Mouse (Mus musculus): ENCODE measurements around the gene Rpl26. TPM values are rescaled to one million over a fixed set of nuclear protein-coding genes. Genes with fewer than 3 reads are reported as not detected.
A peak's percentile ranks its signal among the peaks of the same experiment; 100 is the strongest.

Gene Rpl26
- polyA plus RNA-seq, 1 experiment, result 4,511 TPM

GRCm38 (mm10) chr11:68871277-68871676, 30.1 kb upstream of the Rpl26 start:
- Histone ChIP-seq H3K36me3 (ENCODE audit: control insufficient read depth, insufficient read depth, low read length, poor library complexity, severe bottlenecking) (no peaks in the 10 kb centered on the region), H3K27me3 (ENCODE audit: control insufficient read depth, insufficient read depth, low read length, poor library complexity, severe bottlenecking) (no peaks in the 10 kb centered on the region), H3K4me3 (ENCODE audit: low read depth, low read length) (no peak overlapping the region), H3K9ac (ENCODE audit: low read depth, poor library complexity, severe bottlenecking) (no peak overlapping the region), H3K4me1 (ENCODE audit: control insufficient read depth, insufficient read depth, low read length) (peaks cover 3% of the 10 kb centered on the region), H3K9me3 (replicated peaks; ENCODE audit: control insufficient read depth, insufficient read depth, low read length, poor library complexity, severe bottlenecking) (no peaks in the 10 kb centered on the region), H3K27ac (ENCODE audit: insufficient read depth, low read length) (no peak overlapping the region)
- TF ChIP-seq EP300 (IDR thresholded peaks at IDR 0.05; ENCODE audit: insufficient read depth, low read depth, low read length), result no peak
- TF ChIP-seq POLR2A (IDR thresholded peaks at IDR 0.05; ENCODE audit: insufficient read depth, low read length), result no peak
- no peak for TF ChIP-seq CTCF (IDR thresholded peaks at IDR 0.05; ENCODE audit: low read depth, low read length)

DNA sequence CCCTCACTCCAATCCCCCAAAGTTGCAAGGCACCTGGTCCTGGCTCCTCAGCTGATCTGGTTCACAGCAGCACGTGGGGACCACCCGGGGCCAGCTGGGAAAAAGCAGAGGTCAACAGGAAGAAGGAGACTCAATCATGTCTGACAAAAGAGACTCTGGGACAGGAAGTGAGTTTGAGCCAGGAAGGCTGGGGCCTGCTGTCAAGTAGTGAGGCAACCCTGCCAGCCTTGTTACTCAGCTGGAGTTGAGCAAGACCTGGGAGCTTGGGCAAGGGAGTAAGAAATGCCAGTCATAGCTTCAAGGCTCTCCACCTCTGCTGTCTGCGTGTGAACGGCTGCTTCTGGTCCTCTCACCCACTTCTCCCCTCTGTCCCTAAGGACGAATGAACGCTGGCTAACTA, 29.6 kb upstream of the Rpl26 start, which contains the start of gene Ndel1:
Gene Ndel1 (minus strand): TSS at position 111 of the 400 bp plus-strand sequence.
- Histone ChIP-seq H3K4me3 (ENCODE audit: low read depth, low read length) (no peak within 1 kb of the TSS), H3K4me1 (ENCODE audit: control insufficient read depth, insufficient read depth, low read length) (peaks cover 3% of the 10 kb centered on the region), H3K27ac (ENCODE audit: insufficient read depth, low read length) (no peak within 1 kb of the TSS), H3K9me3 (replicated peaks; ENCODE audit: control insufficient read depth, insufficient read depth, low read length, poor library complexity, severe bottlenecking) (no peaks in the 10 kb centered on the region), H3K36me3 (ENCODE audit: control insufficient read depth, insufficient read depth, low read length, poor library complexity, severe bottlenecking) (no peaks in the 10 kb centered on the region), H3K9ac (ENCODE audit: low read depth, poor library complexity, severe bottlenecking) (no peak within 1 kb of the TSS), H3K27me3 (ENCODE audit: control insufficient read depth, insufficient read depth, low read length, poor library complexity, severe bottlenecking) (no peaks in the 10 kb centered on the region)
- no peak for TF ChIP-seq CTCF (IDR thresholded peaks at IDR 0.05; ENCODE audit: low read depth, low read length)
- no peak for TF ChIP-seq POLR2A (IDR thresholded peaks at IDR 0.05; ENCODE audit: insufficient read depth, low read length)
- no peak for TF ChIP-seq EP300 (IDR thresholded peaks at IDR 0.05; ENCODE audit: insufficient read depth, low read depth, low read length)

DNA sequence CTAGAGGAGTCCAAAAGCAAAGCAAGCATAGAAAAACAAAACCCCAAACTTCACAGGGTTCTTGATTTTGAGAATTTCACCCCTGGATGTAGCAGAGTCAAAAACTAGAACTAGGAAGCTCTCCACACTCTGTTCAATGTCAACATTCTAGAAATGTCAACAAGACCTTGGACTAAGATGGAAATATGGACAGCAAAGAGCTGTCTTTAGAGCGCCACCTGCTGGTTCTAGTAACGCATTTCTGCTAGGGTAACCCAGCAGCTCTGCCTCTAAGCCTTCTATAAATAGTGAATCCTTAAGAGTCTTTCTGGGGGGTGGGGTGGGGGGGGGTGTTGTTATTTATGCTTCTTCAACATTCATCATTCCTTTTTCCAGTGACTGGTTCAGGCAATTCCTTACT, 26.5 kb upstream of the Rpl26 start:
- no peaks in the 10 kb centered on the region for H3K9me3 ChIP-seq (replicated peaks; ENCODE audit: control insufficient read depth, insufficient read depth, low read length, poor library complexity, severe bottlenecking)
- TF ChIP-seq POLR2A (IDR thresholded peaks at IDR 0.05; ENCODE audit: insufficient read depth, low read length), result no peak
- TF ChIP-seq CTCF (IDR thresholded peaks at IDR 0.05; ENCODE audit: low read depth, low read length), result no peak
- no peak for TF ChIP-seq EP300 (IDR thresholded peaks at IDR 0.05; ENCODE audit: insufficient read depth, low read depth, low read length)
- no peaks in the 10 kb centered on the region for H3K27me3 ChIP-seq (ENCODE audit: control insufficient read depth, insufficient read depth, low read length, poor library complexity, severe bottlenecking)
- no peak overlapping the region for H3K4me3 ChIP-seq (ENCODE audit: low read depth, low read length)
- no peak overlapping the region for H3K9ac ChIP-seq (ENCODE audit: low read depth, poor library complexity, severe bottlenecking)
- peaks cover 3% of the 10 kb centered on the region for H3K4me1 ChIP-seq (ENCODE audit: control insufficient read depth, insufficient read depth, low read length)
- no peaks in the 10 kb centered on the region for H3K36me3 ChIP-seq (ENCODE audit: control insufficient read depth, insufficient read depth, low read length, poor library complexity, severe bottlenecking)
- no peak overlapping the region for H3K27ac ChIP-seq (ENCODE audit: insufficient read depth, low read length)

GRCm38 (mm10) chr11:68878811-68879210, 22.6 kb upstream of the Rpl26 start:
- Histone ChIP-seq H3K9ac (ENCODE audit: low read depth, poor library complexity, severe bottlenecking) (no peak overlapping the region), H3K27ac (ENCODE audit: insufficient read depth, low read length) (no peak overlapping the region), H3K4me1 (ENCODE audit: control insufficient read depth, insufficient read depth, low read length) (no peaks in the 10 kb centered on the region), H3K4me3 (ENCODE audit: low read depth, low read length) (no peak overlapping the region), H3K9me3 (replicated peaks; ENCODE audit: control insufficient read depth, insufficient read depth, low read length, poor library complexity, severe bottlenecking) (no peaks in the 10 kb centered on the region), H3K36me3 (ENCODE audit: control insufficient read depth, insufficient read depth, low read length, poor library complexity, severe bottlenecking) (no peaks in the 10 kb centered on the region), H3K27me3 (ENCODE audit: control insufficient read depth, insufficient read depth, low read length, poor library complexity, severe bottlenecking) (no peaks in the 10 kb centered on the region)
- no peak for TF ChIP-seq EP300 (IDR thresholded peaks at IDR 0.05; ENCODE audit: insufficient read depth, low read depth, low read length)
- no peak for TF ChIP-seq POLR2A (IDR thresholded peaks at IDR 0.05; ENCODE audit: insufficient read depth, low read length)
- TF ChIP-seq CTCF (IDR thresholded peaks at IDR 0.05; ENCODE audit: low read depth, low read length), result no peak

GRCm38 (mm10) chr11:68882107-68882506, 19.3 kb upstream of the Rpl26 start:
- Histone ChIP-seq H3K9ac (ENCODE audit: low read depth, poor library complexity, severe bottlenecking) (no peak overlapping the region), H3K9me3 (replicated peaks; ENCODE audit: control insufficient read depth, insufficient read depth, low read length, poor library complexity, severe bottlenecking) (no peaks in the 10 kb centered on the region), H3K4me1 (ENCODE audit: control insufficient read depth, insufficient read depth, low read length) (no peaks in the 10 kb centered on the region), H3K27ac (ENCODE audit: insufficient read depth, low read length) (peak overlapping the region; percentile 2; the same call in 1 of the 2 replicates), H3K4me3 (ENCODE audit: low read depth, low read length) (peak overlapping the region; percentile 0; the same call in 1 of the 2 replicates), H3K36me3 (ENCODE audit: control insufficient read depth, insufficient read depth, low read length, poor library complexity, severe bottlenecking) (no peaks in the 10 kb centered on the region), H3K27me3 (ENCODE audit: control insufficient read depth, insufficient read depth, low read length, poor library complexity, severe bottlenecking) (no peaks in the 10 kb centered on the region)
- TF ChIP-seq CTCF (IDR thresholded peaks at IDR 0.05; ENCODE audit: low read depth, low read length), result no peak
- no peak for TF ChIP-seq POLR2A (IDR thresholded peaks at IDR 0.05; ENCODE audit: insufficient read depth, low read length)
- TF ChIP-seq EP300 (IDR thresholded peaks at IDR 0.05; ENCODE audit: insufficient read depth, low read depth, low read length), result peak; percentile 71; the same call in 1 of the 2 replicates

GRCm38 (mm10) chr11:68883843-68884242, 17.5 kb upstream of the Rpl26 start:
- Histone ChIP-seq H3K4me3 (ENCODE audit: low read depth, low read length) (no peak overlapping the region), H3K4me1 (ENCODE audit: control insufficient read depth, insufficient read depth, low read length) (no peaks in the 10 kb centered on the region), H3K27me3 (ENCODE audit: control insufficient read depth, insufficient read depth, low read length, poor library complexity, severe bottlenecking) (no peaks in the 10 kb centered on the region), H3K36me3 (ENCODE audit: control insufficient read depth, insufficient read depth, low read length, poor library complexity, severe bottlenecking) (no peaks in the 10 kb centered on the region), H3K9me3 (replicated peaks; ENCODE audit: control insufficient read depth, insufficient read depth, low read length, poor library complexity, severe bottlenecking) (no peaks in the 10 kb centered on the region), H3K27ac (ENCODE audit: insufficient read depth, low read length) (no peak overlapping the region), H3K9ac (ENCODE audit: low read depth, poor library complexity, severe bottlenecking) (no peak overlapping the region)
- TF ChIP-seq POLR2A (IDR thresholded peaks at IDR 0.05; ENCODE audit: insufficient read depth, low read length) (no peak), CTCF (IDR thresholded peaks at IDR 0.05; ENCODE audit: low read depth, low read length) (no peak), EP300 (IDR thresholded peaks at IDR 0.05; ENCODE audit: insufficient read depth, low read depth, low read length) (no peak)
